Mouse (Mus musculus) cerebellum, adult (tissue): ENCODE measurements around the gene Atr.
"Not testable (repeated sequence)": the region's sequence is repeated elsewhere in the genome, so short reads cannot be mapped to it uniquely, and the experiment has no call there.

Experiments
- ATAC-seq: cut with Nextera tagmentation; 2 replicates; pipeline ENCODE4 v1.9.2; 2017; ENCODE audit warnings: mild to moderate bottlenecking, moderate library complexity, mixed read lengths; ENCODE audit not compliant: insufficient number of reproducible peaks, low FRiP score, low TSS enrichment

Gene Atr

DNA sequence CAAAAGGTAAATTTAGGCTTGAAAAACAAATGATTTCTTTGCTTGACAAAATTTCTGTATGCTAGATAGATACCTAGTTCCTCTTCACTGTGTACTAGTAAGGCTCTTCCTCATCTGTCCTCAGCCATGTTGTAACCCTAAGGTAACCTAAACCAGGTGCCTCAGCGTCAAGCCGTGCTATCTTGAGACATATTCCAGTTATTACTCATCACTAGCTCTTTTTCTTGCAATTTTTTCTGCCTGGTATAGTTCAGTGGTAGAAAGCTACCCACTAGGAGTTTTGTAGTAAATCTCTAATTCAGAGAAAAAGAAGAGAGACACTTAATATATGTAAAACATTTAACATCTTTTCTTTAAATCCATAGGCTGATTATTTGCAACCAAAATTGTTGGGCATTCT is 25.4 kb downstream of the Atr start:
- ATAC-seq = no peak

DNA sequence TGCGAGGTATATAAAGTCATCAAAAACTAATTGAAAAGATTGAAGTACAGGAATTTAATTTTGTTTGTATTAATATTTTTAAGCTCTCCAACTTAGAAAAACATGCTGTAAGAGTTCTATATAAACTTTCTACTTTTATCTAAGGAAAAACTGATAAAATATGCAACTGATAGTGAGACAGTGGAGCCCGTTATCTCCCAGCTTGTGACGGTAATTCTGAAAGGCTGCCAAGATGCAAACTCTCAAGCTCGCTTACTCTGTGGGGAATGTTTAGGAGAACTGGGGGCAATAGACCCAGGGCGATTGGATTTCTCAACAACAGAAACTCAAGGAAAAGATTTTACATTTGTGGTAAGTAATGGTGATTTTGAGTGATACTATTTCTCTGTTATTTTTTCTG is 40.0 kb downstream of the Atr start:
- ATAC-seq = no peak

DNA sequence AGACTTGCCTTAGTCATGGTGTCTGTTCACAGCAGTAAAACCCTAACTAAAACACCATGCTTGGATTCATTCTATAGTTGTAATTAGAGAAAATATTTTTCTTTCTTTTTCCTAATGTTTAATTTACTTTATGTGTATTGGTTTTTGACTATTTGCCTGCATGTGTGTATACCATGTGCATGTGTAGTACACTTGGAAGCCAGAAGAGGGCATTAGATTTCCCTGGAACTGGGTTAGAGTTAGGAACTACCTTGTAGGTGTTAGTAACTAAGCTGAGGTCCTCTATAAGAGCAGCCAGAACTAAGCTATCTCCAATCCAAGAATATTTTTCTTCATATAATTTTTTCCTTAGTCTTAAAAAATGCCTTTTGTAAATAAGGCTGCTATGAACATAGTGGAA is 75.5 kb downstream of the Atr start:
- ATAC-seq = no peak

DNA sequence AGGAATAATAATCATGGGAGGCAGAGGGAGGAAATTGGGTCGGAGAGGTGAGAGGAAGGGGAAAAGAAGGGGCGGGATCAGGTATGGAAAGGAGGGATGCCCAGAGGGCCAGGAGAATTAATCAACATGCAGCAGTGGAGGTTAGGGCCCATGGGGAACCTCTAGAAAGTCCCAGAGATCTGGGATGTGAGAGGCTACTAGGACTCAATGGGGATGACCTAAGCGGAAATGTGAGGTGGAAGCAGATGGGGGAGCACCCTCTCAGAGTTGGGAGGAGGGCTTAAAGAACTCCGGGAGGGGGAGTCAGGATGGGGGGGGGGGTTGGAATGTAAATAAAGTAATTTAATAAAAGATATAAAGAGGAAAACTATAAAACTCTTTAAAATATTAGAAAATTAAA is 96.3 kb downstream of the Atr start:
- ATAC-seq = no peak

DNA sequence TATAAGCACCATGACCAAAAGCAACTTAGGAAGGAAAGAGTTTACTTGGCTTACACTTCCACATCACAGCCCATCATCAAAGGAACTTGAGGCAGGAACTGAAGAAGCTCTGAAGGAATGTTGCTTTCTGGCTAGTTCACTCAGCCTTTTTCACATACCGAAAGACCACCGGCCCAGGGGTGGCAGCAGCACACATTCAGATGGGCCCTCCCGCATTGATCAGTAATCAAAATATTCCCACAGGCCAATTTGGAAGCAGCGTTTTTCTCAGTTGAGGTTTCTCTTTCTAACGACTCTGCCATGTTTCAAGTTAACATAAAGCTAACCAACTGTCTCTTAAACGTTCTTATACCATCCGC is 96.8 kb downstream of the Atr start:
- peak; percentile 26; the same call in 1 of the 2 replicates for ATAC-seq

DNA sequence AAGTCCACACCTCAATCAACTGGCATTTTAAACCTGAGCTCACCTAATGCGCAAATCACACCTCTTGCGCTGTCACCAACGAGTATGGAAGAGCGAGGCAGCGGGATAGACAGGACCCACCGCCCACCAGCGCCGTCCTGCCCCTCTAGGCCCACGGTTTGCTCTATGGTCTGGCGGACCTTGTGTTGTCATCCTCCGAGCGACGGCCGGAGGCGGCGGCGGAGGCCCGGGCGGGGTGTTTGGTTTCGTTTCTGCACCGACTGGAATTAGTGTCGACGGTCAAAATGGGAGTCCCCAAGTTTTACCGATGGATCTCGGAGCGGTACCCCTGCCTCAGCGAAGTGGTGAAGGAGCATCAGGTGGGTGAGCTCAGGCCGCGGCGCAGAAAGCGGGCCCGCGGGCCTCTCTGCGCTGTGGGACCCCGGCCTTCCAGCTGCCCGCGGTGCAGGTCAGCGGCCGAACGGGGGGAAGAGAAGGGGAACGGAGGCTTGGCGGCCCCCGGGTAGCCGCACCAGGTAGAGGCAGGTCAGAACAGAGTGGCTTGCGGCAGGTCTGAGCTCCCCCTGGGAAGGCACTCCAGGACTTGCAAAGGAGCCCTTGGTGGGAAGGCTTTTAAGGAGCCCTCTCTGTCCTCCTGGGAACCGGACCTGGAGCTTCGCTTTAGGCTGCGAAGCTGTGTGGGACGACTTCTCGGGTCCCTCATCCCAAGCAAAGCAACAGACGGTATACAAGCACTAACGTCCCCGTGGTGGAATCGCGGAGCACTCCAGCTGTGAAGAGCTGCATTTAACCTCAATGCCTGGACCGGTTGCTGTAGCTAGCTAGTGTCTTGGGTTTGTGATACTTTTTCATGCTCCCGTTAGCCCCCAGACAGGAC is 97.4 kb downstream of the Atr start, which contains the start of gene Xrn1:
Gene Xrn1, plus strand, starts transcription at position 176 of the 877 bp plus-strand sequence.
- peak; percentile 99 for ATAC-seq

DNA sequence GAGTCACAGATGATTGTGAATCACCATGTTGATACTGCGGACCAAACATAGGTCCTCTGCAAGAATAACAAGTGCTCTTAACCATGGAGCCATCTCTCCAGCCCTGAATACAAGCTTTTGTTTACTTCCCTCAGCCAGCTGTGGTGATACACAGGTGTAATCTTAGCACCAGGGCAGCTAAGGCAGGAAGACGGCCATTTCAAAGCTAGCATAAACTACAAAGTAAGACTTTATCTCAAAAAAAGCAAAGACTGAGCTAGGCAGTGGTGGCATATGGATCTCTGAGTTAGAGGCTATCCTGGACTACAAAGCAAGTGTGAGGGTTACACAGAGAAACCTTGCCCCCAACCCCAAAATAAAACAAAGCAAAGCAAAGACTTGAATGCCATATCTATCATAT is 100.2 kb downstream of the Atr start:
- no peak for ATAC-seq

DNA sequence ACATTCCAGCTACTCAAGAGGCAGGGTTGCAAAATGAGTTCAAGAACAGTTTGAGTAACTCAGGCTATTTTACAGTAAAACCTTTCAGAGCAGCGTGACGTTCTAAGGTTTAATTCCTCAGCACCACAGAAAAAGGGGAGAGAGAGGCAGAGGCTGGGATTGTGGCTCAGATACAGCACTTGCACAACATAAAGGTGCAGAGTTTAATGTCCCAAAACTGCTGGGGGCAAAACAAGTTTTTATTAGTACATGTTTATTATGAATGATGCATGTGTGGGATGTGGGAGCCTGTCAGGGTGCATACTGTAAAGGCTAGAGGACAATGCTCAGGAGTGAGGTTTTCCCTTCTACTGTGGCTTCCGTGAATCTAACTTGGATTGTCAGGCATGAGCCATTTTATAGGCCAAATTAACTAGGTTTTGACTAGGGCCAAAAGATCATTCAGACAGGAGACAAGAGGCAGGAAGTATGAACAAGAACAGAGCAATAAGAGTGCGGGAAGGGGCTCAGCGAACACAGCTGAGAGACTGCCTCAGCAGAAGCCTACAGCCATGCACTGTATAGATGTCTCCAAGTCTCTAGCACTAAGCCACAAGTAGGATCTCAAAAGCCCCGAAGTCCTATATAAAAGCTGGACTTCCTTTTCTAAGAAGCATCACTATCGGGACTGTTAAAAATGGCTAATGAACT is 100.8 kb downstream of the Atr start:
- no peak for ATAC-seq

DNA sequence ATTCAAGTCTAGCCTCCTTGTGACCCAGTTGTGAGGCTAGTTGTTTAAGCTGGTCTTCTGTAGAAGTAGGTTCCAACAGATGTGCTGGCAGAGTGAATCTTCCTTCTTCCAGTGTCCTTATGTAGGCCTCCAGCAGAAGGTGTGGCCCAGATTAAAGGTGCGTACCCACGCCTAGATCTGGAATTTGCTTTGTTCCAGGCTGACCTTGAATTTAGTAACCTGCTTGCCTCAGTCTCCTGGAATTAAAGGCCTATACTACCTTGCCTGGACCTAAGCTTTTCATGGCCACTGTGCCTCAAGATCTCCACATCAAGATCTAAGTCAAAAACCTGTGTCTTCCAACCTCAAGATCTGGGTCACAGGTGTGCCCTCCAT is 101.3 kb downstream of the Atr start:
- not testable (repeated sequence) for ATAC-seq

DNA sequence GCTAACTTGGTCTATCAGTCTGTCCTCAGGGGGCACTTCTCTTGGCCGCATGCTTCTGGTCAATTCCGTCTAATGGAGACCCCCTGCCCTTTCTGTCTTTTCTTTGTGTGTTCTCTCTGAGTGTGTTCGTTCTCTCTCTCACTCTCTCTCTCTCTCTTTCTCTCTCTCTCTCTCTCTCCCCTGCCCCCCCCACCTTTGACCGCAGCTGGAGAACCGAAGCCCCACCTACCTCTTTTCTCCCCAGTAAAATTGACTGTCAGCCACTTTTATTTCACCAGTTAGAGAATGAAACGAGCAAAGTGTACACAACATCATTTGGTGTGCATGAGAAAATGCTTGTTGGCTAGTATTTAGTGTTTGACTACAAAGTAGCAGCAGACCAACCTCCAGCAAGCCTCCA is 101.8 kb downstream of the Atr start:
- no peak for ATAC-seq

DNA sequence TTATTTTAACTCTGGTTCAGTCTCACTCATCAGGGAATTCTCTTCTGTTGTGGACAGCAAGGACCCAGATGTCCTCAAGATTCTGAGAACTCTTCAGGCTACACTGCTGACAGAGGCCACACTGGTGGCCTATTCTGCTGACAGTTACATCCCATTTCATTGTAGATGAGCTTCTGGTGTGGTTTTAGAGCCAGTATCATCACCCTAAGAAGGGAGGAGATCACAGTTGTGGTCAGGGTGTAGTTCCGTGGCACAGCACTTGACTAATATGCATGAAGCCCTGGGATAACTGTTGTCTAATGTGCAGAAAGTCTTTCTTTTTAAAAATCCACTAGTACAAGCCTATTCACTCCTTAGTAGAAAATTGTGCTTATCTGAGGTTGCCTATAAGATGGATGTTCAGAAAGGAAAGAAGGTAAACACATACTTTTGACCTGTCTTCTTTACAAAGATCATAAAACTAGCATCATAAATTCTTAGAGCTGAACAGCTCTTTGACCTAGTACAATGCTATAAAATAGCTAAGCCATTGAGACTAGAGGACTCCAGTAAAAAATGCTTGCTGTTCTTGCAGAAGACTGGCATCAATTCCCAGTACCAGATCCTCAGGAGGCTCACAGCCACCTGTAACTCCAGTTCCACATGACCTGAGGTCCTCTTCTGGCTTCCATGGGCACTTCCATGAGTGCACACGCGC is 102.5 kb downstream of the Atr start:
- ATAC-seq = no peak

DNA sequence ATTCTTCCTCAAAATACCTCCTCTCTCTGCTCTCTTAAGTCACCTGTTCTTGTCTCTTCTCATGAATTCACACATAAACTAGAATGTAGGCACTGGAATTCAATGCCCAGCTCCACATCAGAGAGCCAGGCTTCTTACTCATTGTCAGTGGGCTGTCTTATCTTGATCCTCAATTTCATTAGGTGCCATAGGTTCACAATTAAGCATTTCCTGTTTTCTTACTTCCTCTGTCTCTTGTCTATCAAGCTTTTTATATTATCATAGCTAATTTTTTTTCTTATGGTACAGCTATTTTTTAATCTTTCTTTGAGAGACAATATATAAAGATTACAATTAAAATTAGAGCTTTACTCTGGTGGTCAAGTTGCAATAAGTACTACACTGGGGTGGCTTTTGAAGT is 103.7 kb downstream of the Atr start:
- no peak for ATAC-seq

DNA sequence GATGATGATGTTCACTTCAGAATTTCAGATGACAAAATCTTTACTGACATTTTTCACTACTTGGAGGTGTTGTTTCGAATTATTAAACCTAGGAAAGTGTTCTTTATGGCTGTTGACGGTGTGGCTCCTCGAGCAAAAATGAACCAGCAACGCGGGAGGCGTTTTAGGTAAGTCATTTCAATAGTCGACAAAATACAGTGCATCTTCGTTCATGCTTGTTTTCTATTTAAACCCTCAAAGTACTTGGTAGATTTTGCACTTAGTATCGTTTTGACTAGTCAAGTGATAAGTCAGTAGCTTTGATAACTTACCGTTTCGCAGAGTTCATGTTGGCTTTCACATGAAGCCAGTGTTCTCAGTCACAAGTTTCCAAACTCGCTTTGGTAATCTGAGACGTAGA is 106.6 kb downstream of the Atr start:
- no peak for ATAC-seq

DNA sequence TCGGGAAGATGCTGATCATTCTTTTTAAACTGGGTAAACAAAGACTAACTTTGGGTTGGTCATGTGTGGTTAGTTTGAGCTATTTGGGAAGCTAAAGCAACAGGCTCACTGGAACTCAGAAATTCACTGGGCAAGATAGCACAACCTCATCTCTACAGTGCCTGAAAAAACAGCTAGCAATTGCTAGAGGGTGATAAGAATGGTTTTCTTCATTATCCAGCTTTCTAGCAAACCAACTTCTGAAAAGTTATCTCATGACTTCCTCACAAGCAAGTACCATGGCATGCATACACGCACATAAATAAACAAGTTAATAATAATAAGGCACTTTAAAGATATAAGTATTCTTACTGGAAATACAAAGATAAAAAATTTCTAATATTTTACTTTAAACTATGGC is 120.9 kb downstream of the Atr start:
- ATAC-seq = no peak

DNA sequence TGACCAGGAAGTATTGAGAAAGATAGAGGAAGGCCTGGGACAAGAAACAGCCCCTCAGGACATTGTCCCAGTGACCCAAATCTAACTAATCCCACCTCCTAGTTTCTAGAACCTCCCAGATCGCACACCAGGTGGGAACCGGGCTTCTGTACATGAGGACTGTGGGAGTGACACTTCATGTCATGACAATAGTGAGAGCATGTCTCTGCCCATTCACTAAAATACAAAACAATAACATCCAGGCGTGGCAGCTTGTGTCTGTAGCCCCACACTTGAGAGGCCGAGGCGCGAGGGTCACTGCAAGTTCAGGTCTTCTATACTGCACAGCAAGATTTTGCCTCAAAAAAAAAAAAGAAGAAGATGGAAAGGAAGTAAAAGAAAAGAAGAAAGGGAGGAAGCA is 122.5 kb downstream of the Atr start:
- ATAC-seq = no peak

DNA sequence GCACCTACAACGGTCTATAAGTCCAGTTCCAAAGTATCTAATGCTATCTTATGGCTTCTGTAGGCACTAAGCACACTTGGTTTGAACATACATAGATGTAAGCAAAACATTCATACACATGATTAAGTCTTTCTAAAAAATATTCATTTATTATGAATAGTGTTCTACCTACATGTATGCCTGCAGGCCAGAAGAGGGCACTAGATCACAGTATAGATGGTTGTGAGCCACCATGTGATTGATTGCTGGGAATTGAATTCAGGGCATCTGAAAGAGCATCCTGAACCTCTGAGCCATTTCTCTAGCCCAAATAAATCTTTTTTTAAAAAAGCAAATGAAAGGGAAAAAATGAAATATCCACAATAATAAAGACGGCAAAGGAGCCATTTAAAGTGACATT is 134.9 kb downstream of the Atr start:
- ATAC-seq = no peak
